Mouse (Mus musculus): Measurements from ENCODE around the gene 6430628N08Rik. TPM values are rescaled to one million over a fixed set of nuclear protein-coding genes. Genes with fewer than 3 reads are reported as not detected.

The 6430628N08Rik gene
- polyA plus RNA-seq (2016; fragmentation: Nextera tagmentation; extraction: Ambion mirVana): 0.13 and 0.38 TPM in 2 replicates

DNA sequence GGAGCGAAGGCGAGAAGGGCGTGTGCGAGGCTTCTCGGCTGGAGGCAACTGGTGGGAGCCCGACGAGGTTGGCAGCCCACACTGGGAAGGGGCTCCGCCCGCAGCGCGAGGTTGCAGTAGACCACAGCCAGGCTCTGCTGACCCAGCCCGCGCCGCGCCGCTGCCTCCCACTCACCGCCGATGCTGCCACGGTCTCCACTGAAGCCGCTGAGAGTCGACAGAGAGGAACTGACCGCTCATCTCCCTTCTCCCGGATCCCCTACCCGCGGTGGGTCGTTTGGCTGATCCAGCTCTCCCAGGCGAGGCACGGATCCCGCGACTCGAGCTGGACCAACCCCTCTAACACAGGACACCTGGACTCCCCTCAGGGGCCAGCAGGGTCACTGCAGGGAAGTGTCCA, at the start of gene 6430628N08Rik:
Gene 6430628N08Rik, plus strand, starts transcription at position 113 of the 400 bp plus-strand sequence.
- peak within 1 kb of the TSS; percentile 31 for H3K4me3 ChIP-seq (replicated peaks)
- H3K27me3 ChIP-seq: peaks cover 51% of the 10 kb centered on the region
- peak within 1 kb of the TSS; percentile 54 for H3K9ac ChIP-seq (replicated peaks)
- no peaks in the 10 kb centered on the region for H3K9me3 ChIP-seq
- 0 out of 2 replicates have a peak, but pooled peaks have one; percentile 38 for ATAC-seq (ENCODE audit: insufficient number of reproducible peaks, insufficient read depth, low FRiP score, low TSS enrichment, low read depth)
- H3K4me1 ChIP-seq (replicated peaks): peaks cover 11% of the 10 kb centered on the region
- WGBS: under 1% methylated on average over 31 of the region's 31 CpGs
- no peaks in the 10 kb centered on the region for H3K36me3 ChIP-seq
- H3K27ac ChIP-seq: no peak within 1 kb of the TSS
- H3K4me2 ChIP-seq: peak within 1 kb of the TSS; percentile 69

DNA sequence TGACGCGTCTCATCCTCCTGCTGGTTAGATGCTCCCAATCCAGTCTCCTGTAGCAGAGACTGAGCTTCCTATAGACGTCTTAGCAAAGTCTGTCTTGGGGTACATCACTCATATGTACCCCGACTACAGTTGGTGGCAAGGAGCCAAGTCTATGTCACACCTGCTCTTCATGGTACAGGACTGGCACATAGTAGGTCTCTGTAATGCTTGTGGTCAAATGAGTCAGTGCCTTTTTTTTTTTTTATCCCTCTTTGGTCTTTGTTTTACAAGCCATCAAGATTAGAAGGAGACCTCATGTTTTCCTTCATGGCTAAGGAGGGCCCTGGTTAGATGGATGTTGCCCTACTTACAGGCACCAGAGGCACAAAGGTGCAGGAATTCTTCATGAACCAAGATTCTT, 49.6 kb upstream of the 6430628N08Rik start:
- Histone ChIP-seq H3K27ac (no peak overlapping the region), H3K9me3 (no peaks in the 10 kb centered on the region), H3K4me3 (replicated peaks) (no peak overlapping the region), H3K4me2 (no peak overlapping the region), H3K36me3 (peaks cover 4% of the 10 kb centered on the region; the same call in 1 of the 2 replicates), H3K9ac (replicated peaks) (no peak overlapping the region), H3K27me3 (no peaks in the 10 kb centered on the region), H3K4me1 (replicated peaks) (peaks cover 7% of the 10 kb centered on the region)
- no peak for ATAC-seq (ENCODE audit: insufficient number of reproducible peaks, insufficient read depth, low FRiP score, low TSS enrichment, low read depth)
- WGBS: 94% methylated on average over 4 of the region's 4 CpGs

GRCm38 (mm10) chr4:115846656-115847055, 43.8 kb upstream of the 6430628N08Rik start:
- no peak overlapping the region for H3K9ac ChIP-seq (replicated peaks)
- H3K9me3 ChIP-seq: no peaks in the 10 kb centered on the region
- peaks cover 5% of the 10 kb centered on the region; the same call in 1 of the 2 replicates for H3K4me1 ChIP-seq (replicated peaks)
- no peak overlapping the region for H3K27ac ChIP-seq
- ATAC-seq (ENCODE audit: insufficient number of reproducible peaks, insufficient read depth, low FRiP score, low TSS enrichment, low read depth): no peak
- 73% methylated on average over 2 of the region's 2 CpGs for WGBS
- peaks cover 42% of the 10 kb centered on the region for H3K36me3 ChIP-seq
- no peaks in the 10 kb centered on the region for H3K27me3 ChIP-seq
- H3K4me2 ChIP-seq: no peak overlapping the region
- no peak overlapping the region for H3K4me3 ChIP-seq (replicated peaks)

- Histone ChIP-seq H3K4me3 (replicated peaks) (no peak overlapping the region), H3K9ac (replicated peaks) (no peak overlapping the region), H3K27ac (no peak overlapping the region), H3K9me3 (no peaks in the 10 kb centered on the region), H3K27me3 (no peaks in the 10 kb centered on the region), H3K4me1 (replicated peaks) (peaks cover 5% of the 10 kb centered on the region; the same call in 1 of the 2 replicates), H3K36me3 (peaks cover 48% of the 10 kb centered on the region), H3K4me2 (no peak overlapping the region)
- no peak for ATAC-seq (ENCODE audit: insufficient number of reproducible peaks, insufficient read depth, low FRiP score, low TSS enrichment, low read depth)
- 64% methylated on average over 5 of the region's 5 CpGs for WGBS
Measured at GRCm38 (mm10) chr4:115847377-115847776, 43.1 kb upstream of the 6430628N08Rik start.

GRCm38 (mm10) chr4:115848083-115848482, 42.4 kb upstream of the 6430628N08Rik start:
- Histone ChIP-seq H3K4me1 (replicated peaks) (peaks cover 5% of the 10 kb centered on the region; the same call in 1 of the 2 replicates), H3K27me3 (no peaks in the 10 kb centered on the region), H3K9me3 (no peaks in the 10 kb centered on the region), H3K9ac (replicated peaks) (no peak overlapping the region), H3K27ac (no peak overlapping the region), H3K4me3 (replicated peaks) (no peak overlapping the region), H3K36me3 (peaks cover 55% of the 10 kb centered on the region), H3K4me2 (no peak overlapping the region)
- no peak for ATAC-seq (ENCODE audit: insufficient number of reproducible peaks, insufficient read depth, low FRiP score, low TSS enrichment, low read depth)
- WGBS: 92% methylated on average over 1 of the region's 1 CpGs

GRCm38 (mm10) chr4:115848990-115849677, 41.3 kb upstream of the 6430628N08Rik start:
- Histone ChIP-seq H3K27ac (no peak overlapping the region), H3K9me3 (no peaks in the 10 kb centered on the region), H3K4me3 (replicated peaks) (no peak overlapping the region), H3K9ac (replicated peaks) (no peak overlapping the region), H3K27me3 (no peaks in the 10 kb centered on the region), H3K36me3 (peaks cover 57% of the 10 kb centered on the region), H3K4me1 (replicated peaks) (peaks cover 10% of the 10 kb centered on the region), H3K4me2 (no peak overlapping the region)
- 0 out of 2 replicates have a peak, but pooled peaks have one; percentile 29 for ATAC-seq (ENCODE audit: insufficient number of reproducible peaks, insufficient read depth, low FRiP score, low TSS enrichment, low read depth)
- WGBS: 64% methylated on average over 8 of the region's 8 CpGs

DNA sequence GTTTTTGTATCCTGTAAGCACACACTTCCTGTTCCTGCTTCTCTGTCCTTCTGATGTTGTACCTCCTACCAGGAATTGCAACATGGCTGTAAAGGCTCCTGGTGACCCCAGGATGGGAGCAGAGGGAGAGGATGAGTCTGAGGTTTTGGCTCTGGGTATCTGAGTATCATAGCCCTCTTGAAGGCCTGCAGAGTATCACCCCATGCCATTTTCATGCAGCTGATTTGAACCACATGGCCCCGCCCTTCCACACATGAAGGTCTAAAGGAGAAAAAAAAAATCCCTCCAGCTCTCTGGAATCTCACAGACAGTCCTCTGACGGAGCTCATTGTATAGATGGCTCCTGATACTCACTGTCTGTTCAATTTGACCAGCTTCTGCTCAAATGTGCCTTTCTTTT, 40.4 kb upstream of the 6430628N08Rik start:
- H3K4me1 ChIP-seq (replicated peaks): peaks cover 20% of the 10 kb centered on the region
- H3K4me2 ChIP-seq: no peak overlapping the region
- H3K9me3 ChIP-seq: no peaks in the 10 kb centered on the region
- 87% methylated on average over 2 of the region's 2 CpGs for WGBS
- H3K27ac ChIP-seq: no peak overlapping the region
- H3K9ac ChIP-seq (replicated peaks): no peak overlapping the region
- no peaks in the 10 kb centered on the region for H3K27me3 ChIP-seq
- H3K4me3 ChIP-seq (replicated peaks): no peak overlapping the region
- ATAC-seq (ENCODE audit: insufficient number of reproducible peaks, insufficient read depth, low FRiP score, low TSS enrichment, low read depth): no peak
- peaks cover 57% of the 10 kb centered on the region for H3K36me3 ChIP-seq

DNA sequence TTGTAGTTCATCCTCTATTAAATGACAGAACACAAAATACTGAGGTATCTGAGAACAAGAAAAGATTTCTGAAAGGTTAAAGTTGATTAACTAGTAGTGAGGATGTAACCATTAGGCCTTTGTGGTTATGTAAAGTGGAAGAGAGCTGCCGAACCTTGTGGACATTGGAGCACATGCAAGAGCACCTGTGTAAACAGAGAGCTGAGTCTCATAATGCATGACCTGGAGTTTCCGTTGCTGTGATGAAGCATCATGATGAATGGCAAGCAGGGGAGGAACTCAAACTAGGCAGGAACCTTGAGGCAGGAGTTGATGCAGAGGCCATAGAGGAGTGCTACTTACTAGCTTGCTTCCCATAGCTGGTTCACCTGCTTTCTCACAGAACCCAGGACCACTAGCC, 39.8 kb upstream of the 6430628N08Rik start:
- Histone ChIP-seq H3K27ac (no peak overlapping the region), H3K36me3 (peaks cover 57% of the 10 kb centered on the region)
- WGBS: 57% methylated on average over 2 of the region's 2 CpGs

GRCm38 (mm10) chr4:115851569-115851968, 38.9 kb upstream of the 6430628N08Rik start:
- Histone ChIP-seq H3K9ac (replicated peaks) (no peak overlapping the region), H3K27me3 (0 out of 2 replicates have a peak, but pooled peaks cover 4% of the 10 kb centered on the region), H3K9me3 (no peaks in the 10 kb centered on the region), H3K4me1 (replicated peaks) (peaks cover 32% of the 10 kb centered on the region), H3K4me3 (replicated peaks) (no peak overlapping the region), H3K36me3 (peaks cover 53% of the 10 kb centered on the region), H3K4me2 (no peak overlapping the region), H3K27ac (no peak overlapping the region)
- ATAC-seq (ENCODE audit: insufficient number of reproducible peaks, insufficient read depth, low FRiP score, low TSS enrichment, low read depth): no peak
- 91% methylated on average over 6 of the region's 6 CpGs for WGBS

More for the DNA sequence above, 39.8 kb upstream of the 6430628N08Rik start:
- ATAC-seq (ENCODE audit: insufficient number of reproducible peaks, insufficient read depth, low FRiP score, low TSS enrichment, low read depth): no peak
- no peak overlapping the region for H3K4me3 ChIP-seq (replicated peaks)
- H3K9ac ChIP-seq (replicated peaks): no peak overlapping the region
- no peaks in the 10 kb centered on the region for H3K27me3 ChIP-seq
- H3K4me2 ChIP-seq: no peak overlapping the region
- H3K9me3 ChIP-seq: no peaks in the 10 kb centered on the region
- peaks cover 25% of the 10 kb centered on the region for H3K4me1 ChIP-seq (replicated peaks)

DNA sequence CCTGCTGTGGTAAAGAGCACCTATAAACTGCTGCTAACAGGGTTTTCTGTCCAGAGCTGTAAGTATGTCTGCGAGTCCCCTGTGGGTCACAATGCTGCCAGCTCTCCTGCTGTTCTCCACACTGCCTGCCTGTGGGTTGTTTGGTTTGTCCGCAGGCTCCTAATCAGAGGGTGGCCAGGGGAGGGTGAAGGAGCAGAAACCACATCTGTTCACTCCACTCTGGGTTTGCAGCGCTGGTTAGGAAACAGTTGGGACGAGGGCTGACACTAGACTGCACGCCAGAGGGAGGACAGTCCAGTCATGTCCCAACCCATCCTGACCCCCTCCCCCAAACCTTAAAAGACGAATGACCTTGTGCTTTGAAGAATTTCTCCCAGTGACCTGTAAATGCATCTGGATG, 35.4 kb upstream of the 6430628N08Rik start:
- H3K27me3 ChIP-seq: 0 out of 2 replicates have a peak, but pooled peaks cover 5% of the 10 kb centered on the region
- H3K4me1 ChIP-seq (replicated peaks): peaks cover 37% of the 10 kb centered on the region
- H3K9me3 ChIP-seq: no peaks in the 10 kb centered on the region
- peak overlapping the region; percentile 31 for H3K4me2 ChIP-seq
- WGBS: 19% methylated on average over 6 of the region's 6 CpGs
- no peak overlapping the region for H3K9ac ChIP-seq (replicated peaks)
- peak; percentile 55; the same call in 1 of the 2 replicates for ATAC-seq (ENCODE audit: insufficient number of reproducible peaks, insufficient read depth, low FRiP score, low TSS enrichment, low read depth)
- peaks cover 60% of the 10 kb centered on the region for H3K36me3 ChIP-seq
- H3K4me3 ChIP-seq (replicated peaks): no peak overlapping the region
- peak overlapping the region; percentile 69 for H3K27ac ChIP-seq

DNA sequence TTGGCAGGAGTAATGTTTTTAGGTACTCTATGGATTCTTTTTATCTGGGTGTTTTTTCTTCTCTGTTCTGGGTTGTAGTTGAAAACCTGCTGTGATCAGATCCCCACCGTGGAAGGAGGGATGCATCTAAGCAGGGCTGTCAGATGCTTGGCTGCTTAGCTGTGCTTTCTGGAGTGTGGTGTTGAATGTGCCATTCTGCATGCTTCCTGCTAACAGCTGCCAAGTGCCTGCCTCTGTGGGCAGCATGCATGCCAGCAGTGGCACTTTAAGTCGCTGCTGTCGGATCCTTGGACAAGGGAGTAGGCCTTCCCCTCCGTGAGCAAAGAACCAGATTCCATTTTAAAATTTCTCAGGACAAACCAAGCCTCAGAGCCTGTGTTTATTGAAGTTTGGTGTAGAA, 34.9 kb upstream of the 6430628N08Rik start:
- WGBS: 72% methylated on average over 4 of the region's 4 CpGs
- Histone ChIP-seq H3K9ac (replicated peaks) (peak overlapping the region; percentile 24; the same call in 1 of the 2 replicates), H3K4me3 (replicated peaks) (no peak overlapping the region), H3K9me3 (no peaks in the 10 kb centered on the region), H3K4me2 (no peak overlapping the region), H3K27me3 (0 out of 2 replicates have a peak, but pooled peaks cover 5% of the 10 kb centered on the region), H3K27ac (peak overlapping the region; percentile 69), H3K36me3 (peaks cover 61% of the 10 kb centered on the region), H3K4me1 (replicated peaks) (peaks cover 37% of the 10 kb centered on the region)
- ATAC-seq (ENCODE audit: insufficient number of reproducible peaks, insufficient read depth, low FRiP score, low TSS enrichment, low read depth): no peak

Measured in limb, embryonic 12.5 days (tissue).